Mouse (Mus musculus): ENCODE results near the gene Dtd2.

The Dtd2 gene

GRCm38 (mm10) chr12:51985163-51985748, 21.0 kb downstream of the Dtd2 start:
- DNase-seq (ENCODE audit: low read depth, low spot score): no peak

DNA sequence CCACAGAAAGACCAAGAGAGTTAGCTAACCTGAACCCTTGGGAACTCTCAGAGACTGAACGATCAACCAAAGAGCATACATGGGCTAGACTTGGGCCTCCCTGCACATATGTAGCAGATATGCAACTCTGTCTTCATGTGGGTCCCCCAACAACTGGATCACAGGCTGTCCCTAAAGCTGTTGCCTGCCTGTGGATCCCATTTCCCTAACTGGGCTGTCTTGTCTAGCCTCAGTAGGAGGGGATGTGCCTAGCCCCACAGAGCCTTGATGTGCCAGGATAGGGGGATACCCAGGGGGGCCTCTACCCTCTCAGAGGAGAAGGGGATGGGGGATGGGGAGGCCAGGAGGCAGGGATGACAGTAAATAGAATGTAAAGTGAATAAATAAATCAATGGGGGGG, 22.7 kb downstream of the Dtd2 start:
- DNase-seq (ENCODE audit: low read depth, low spot score): no peak

GRCm38 (mm10) chr12:51976531-51976930, 29.8 kb downstream of the Dtd2 start:
- no peak for DNase-seq (ENCODE audit: low read depth, low spot score)

DNA sequence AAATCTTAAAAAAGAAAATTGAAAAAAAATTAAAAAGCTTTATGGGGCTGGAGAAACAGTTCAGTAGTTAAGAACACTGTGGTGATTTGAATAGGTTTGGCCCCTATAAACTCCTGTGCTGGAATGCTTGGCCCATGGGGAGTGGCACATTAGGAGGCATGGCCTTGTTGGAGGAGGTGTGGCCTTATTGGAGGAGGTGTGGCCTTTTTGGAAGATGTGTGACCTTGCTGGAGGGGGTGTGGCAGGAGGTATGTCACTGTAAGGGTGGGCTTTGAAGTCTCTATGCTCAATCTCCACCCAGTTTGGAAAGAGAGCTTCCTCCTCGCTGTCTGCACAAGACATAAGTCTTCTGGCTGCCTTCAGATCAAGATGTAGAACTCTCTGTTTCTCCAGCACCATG, 31.9 kb downstream of the Dtd2 start:
- DNase-seq (ENCODE audit: low read depth, low spot score): no peak

DNA sequence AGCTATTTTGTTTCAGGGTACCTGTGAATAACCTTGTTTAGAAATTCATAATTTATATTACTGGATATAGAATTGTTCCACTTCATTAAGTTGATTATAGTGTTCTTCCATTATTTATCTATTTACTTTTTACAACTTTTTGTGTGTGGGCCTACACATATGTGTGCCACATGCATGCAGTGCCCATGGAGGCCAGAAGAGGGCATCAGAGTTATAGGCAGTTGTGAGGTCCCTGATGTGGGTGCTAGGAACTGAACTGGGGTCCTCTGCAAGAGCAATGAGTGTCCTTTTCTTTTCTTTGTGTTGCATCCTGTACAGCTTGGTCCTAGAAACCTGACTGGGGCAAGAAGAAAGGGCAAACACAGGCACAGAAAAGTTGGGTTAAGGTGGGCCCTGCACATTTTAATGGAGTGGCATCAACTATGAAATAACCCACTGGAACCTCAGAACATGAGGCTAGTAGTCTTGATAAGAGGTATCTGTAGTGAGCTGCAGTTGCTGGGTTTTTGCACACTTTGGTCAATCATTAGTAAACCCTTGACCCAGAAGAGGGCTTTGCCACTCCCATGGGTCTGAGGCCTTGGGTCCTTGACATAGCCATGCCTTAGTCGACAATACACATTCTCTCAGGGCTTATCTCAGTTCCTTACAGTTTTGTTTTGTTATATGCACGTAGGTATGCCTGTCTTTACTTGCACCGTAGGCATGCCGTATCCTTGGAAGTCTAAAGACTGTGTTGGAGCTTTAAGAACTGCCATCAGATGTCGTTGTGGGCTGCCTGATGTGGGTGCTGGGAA, 33.8 kb downstream of the Dtd2 start:
- DNase-seq (ENCODE audit: low read depth, low spot score): no peak

- DNase-seq (ENCODE audit: low read depth, low spot score): peak; percentile 43
These were observed 35.1 kb downstream of the Dtd2 start, which contains the start of gene Heatr5a for GRCm38 (mm10) chr12:51971070-51971664. TSS of gene Heatr5a (minus strand) at chr12:51971321.

DNA sequence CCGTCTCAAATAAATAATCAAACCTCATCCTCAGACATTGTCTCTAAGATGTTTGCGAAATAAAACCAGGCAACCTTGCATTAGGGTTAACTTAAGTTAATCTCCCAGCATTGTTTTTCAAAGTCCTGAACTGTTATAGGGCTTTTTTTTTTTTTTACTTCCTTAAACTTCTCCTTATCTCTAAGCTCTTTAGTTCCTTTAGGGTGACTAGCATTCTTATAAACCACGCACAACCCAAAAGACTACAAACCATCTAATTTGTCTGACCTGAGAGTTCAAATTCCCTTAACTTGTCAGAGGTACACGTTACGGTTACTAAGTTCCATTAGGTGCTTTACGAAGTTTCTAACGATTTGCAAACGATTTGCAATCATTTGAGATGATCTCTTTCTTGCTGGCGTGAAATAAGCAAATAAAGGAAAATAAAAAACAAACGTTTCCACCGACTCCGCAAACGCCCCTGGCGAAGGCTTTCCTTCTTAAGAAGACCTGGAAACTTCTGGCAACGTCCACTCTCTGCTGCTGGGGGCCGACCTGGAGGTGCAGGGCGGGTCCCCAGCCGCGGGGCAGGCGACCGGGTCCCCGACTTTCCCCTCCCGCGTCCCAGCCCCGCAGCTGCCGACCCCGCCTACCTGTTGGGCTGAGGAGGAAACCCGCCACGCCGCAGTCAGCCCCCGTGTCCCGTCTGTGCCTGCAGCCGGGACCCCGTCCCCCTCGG, 35.8 kb downstream of the Dtd2 start:
- no peak for DNase-seq (ENCODE audit: low read depth, low spot score)

DNA sequence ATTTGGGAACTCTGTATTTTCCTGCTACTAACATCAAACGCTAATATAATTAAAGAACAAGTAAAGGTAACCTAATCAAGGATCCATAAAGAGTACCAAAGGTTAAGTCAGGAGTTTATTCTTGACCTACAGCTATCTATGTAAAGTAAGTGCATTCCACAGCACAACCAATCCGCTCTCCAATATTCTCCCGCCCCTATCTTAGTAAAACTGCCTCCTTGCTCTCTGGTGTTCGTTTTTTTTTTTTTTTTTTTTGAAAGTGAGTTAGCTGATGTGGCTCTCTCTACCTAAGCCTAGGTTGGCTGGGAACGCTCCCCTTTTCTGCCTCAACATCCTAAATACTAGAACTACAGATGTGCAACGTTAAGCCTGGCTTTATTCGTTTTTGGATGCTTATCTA, 36.4 kb downstream of the Dtd2 start:
- DNase-seq (ENCODE audit: low read depth, low spot score): no peak

GRCm38 (mm10) chr12:51969092-51969491, 37.2 kb downstream of the Dtd2 start:
- DNase-seq (ENCODE audit: low read depth, low spot score): no peak

- DNase-seq (ENCODE audit: low read depth, low spot score): no peak
These were observed 38.2 kb downstream of the Dtd2 start for GRCm38 (mm10) chr12:51967915-51968595.

DNA sequence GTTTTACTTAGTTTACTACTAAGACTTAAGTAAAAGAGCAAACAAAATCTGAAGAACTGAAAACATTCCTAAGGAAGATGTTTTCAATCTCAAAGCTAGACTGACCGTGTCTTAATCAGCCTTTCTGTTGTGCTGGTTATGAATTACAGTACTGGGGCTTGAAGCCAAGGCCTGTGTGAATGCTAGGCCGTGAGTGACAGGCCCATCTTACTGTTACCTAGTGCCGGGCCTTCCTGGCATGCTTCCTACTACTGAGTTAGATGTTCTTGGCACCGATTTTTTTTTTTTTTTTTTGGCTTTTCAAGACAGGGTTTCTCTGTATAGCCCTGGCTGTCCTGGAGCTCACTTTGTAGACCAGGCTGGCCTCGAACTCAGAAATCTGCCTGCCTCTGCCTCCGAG, 48.7 kb downstream of the Dtd2 start:
- no peak for DNase-seq (ENCODE audit: low read depth, low spot score)

DNA sequence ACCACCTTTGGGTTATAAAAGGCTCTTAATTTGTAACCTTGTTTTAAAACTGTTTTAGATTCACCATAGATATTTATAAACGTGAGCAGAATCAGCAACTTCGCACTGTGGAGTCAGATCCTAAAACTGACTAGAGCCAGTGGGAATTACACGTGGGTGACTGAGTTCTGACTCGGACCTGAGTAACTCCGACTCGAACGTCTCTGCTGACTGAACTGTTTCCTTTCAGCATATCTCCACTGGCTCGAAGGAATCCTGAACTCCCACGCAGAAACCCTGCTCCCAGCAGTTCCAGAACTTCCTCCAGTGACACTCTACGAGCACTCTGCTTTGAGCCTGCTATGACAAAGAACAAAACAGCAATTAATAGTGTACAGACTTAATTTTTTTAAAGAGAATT, 54.0 kb downstream of the Dtd2 start:
- DNase-seq (ENCODE audit: low read depth, low spot score): no peak

- DNase-seq (ENCODE audit: low read depth, low spot score): no peak
These were observed 58.8 kb downstream of the Dtd2 start for GRCm38 (mm10) chr12:51947498-51947945.

DNA sequence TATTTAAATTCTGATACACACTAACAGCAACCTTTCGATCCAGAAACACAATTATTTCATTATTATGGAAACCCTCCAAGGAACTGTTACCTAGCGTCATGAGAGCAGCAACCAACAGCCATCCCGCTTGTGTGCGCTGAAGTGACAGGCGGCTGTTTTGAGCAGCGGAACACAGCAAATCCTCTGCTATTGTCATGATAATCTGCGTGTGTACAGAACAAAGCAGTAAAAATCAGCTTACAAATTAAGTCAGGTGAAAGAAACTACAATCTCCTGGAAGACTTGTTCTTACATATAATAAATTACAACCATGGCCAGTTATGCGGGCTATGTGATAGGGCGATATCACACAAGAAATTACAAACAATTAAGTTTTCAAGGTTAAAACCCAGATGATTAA, 61.0 kb downstream of the Dtd2 start:
- no peak for DNase-seq (ENCODE audit: low read depth, low spot score)

DNA sequence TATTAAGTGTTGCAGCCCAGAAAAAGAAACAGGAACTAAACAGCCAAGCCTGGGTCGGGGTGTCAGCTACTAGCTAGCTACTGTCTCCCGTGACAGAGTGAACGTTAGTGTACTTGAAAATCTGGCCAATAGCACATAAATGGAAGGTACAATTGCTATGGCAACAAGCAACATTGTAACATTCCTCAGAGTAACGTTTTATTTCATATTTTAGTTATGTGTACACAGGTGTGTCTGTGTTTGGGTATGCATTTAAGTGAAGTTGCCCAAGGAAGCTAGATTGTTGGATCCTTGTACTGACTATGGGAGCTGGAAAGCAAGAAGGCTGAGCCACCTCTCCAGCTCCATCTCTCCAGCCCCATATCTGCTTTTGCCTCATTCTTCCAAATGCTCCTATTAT, 66.5 kb downstream of the Dtd2 start:
- no peak for DNase-seq (ENCODE audit: low read depth, low spot score)

All from brain, embryonic 18.5 days (tissue).